Mouse (Mus musculus): ENCODE measurements at regions not wholly inside any gene's neighbourhood (a gene's known extent, or its start where the extent isn't known, plus 50 kb on each side); places are given as distances from the start of the nearest gene placed in this dataset.
A peak's percentile ranks its signal among the peaks of the same experiment; 100 is the strongest.

GRCm38 (mm10) chr11:63833480-63833879 is 88.6 kb downstream of the Hs3st3b1 start:
- ATAC-seq (replicated peaks; ENCODE audit: insufficient number of reproducible peaks, low FRiP score, low TSS enrichment), result no peak
- no peak overlapping the region for H3K4me3 ChIP-seq (ENCODE audit: low read depth, low read length)
- H3K27me3 ChIP-seq (ENCODE audit: control insufficient read depth, insufficient read depth, low read length), result no peaks in the 10 kb centered on the region
- no peaks in the 10 kb centered on the region for H3K9me3 ChIP-seq (replicated peaks; ENCODE audit: control insufficient read depth, low read length)
- peak overlapping the region; percentile 39; the same call in 1 of the 2 replicates for H3K4me2 ChIP-seq
- 83% methylated on average over 3 of the region's 3 CpGs for WGBS (ENCODE audit: insufficient replicate concordance)
- H3K36me3 ChIP-seq (ENCODE audit: control insufficient read depth, insufficient read depth, low read length), result no peaks in the 10 kb centered on the region
- peak overlapping the region; percentile 63 for H3K27ac ChIP-seq (ENCODE audit: low read depth, low read length)
- H3K9ac ChIP-seq (ENCODE audit: low read depth, low read length), result no peak overlapping the region
- peaks cover 14% of the 10 kb centered on the region for H3K4me1 ChIP-seq (ENCODE audit: control insufficient read depth, insufficient read depth, low read length)

- H3K4me1 ChIP-seq (ENCODE audit: control insufficient read depth, insufficient read depth, low read length), result peaks cover 13% of the 10 kb centered on the region
- no peaks in the 10 kb centered on the region for H3K9me3 ChIP-seq (replicated peaks; ENCODE audit: control insufficient read depth, low read length)
- no peak overlapping the region for H3K9ac ChIP-seq (ENCODE audit: low read depth, low read length)
- 41% methylated on average over 4 of the region's 4 CpGs for WGBS (ENCODE audit: insufficient replicate concordance)
- H3K36me3 ChIP-seq (ENCODE audit: control insufficient read depth, insufficient read depth, low read length), result no peaks in the 10 kb centered on the region
- no peaks in the 10 kb centered on the region for H3K27me3 ChIP-seq (ENCODE audit: control insufficient read depth, insufficient read depth, low read length)
- H3K4me2 ChIP-seq, result peak overlapping the region; percentile 39
- H3K4me3 ChIP-seq (ENCODE audit: low read depth, low read length), result no peak overlapping the region
- ATAC-seq (replicated peaks; ENCODE audit: insufficient number of reproducible peaks, low FRiP score, low TSS enrichment), result peak; percentile 63; the same call in 1 of the 2 replicates
- H3K27ac ChIP-seq (ENCODE audit: low read depth, low read length), result peak overlapping the region; percentile 63
Measured at GRCm38 (mm10) chr11:63834140-63834539, 88.0 kb downstream of the Hs3st3b1 start.

- H3K9ac ChIP-seq (ENCODE audit: low read depth, low read length), result no peak overlapping the region
- no peaks in the 10 kb centered on the region for H3K9me3 ChIP-seq (replicated peaks; ENCODE audit: control insufficient read depth, low read length)
- peak overlapping the region; percentile 63 for H3K27ac ChIP-seq (ENCODE audit: low read depth, low read length)
- no peak overlapping the region for H3K4me3 ChIP-seq (ENCODE audit: low read depth, low read length)
- peak overlapping the region; percentile 39 for H3K4me2 ChIP-seq
- H3K4me1 ChIP-seq (ENCODE audit: control insufficient read depth, insufficient read depth, low read length), result peaks cover 13% of the 10 kb centered on the region
- 59% methylated on average over 7 of the region's 7 CpGs for WGBS (ENCODE audit: insufficient replicate concordance)
- no peaks in the 10 kb centered on the region for H3K36me3 ChIP-seq (ENCODE audit: control insufficient read depth, insufficient read depth, low read length)
- no peaks in the 10 kb centered on the region for H3K27me3 ChIP-seq (ENCODE audit: control insufficient read depth, insufficient read depth, low read length)
- no peak for ATAC-seq (replicated peaks; ENCODE audit: insufficient number of reproducible peaks, low FRiP score, low TSS enrichment)
Measured at GRCm38 (mm10) chr11:63834631-63835030, 87.5 kb downstream of the Hs3st3b1 start.

Data from heart, embryonic 11.5 days (tissue).